Mouse (Mus musculus) cortical plate, adult 2 months (tissue): Measurements from ENCODE around the gene Nrip1. TPM values are rescaled to one million over a fixed set of nuclear protein-coding genes. Genes with fewer than 3 reads are reported as not detected.

Experiments
- H3K27ac ChIP-seq: fragments of 200-500 bp; 2 replicates; pipeline ENCODE4 v1.5.1; 2012; ENCODE audit warnings: low read length, control low read depth, inconsistent platforms; ENCODE audit not compliant: insufficient read depth
- H3K4me1 ChIP-seq: fragments of 200-500 bp; 2 replicates; pipeline ENCODE4 v1.6.1; 2011; ENCODE audit warnings: low read length; ENCODE audit not compliant: control insufficient read depth, insufficient read depth
- H3K4me3 ChIP-seq: fragments of 200-500 bp; 2 replicates; pipeline ENCODE4 v1.5.1; 2011; ENCODE audit warnings: mild to moderate bottlenecking, low read length, control low read depth; ENCODE audit not compliant: insufficient read depth
- CTCF ChIP-seq: fragments of 200-500 bp; IDR thresholded peaks from 2 replicates; pipeline ENCODE4 v1.5.1; 2011; ENCODE audit warnings: mild to moderate bottlenecking, control low read depth, low read length; ENCODE audit not compliant: insufficient read depth; ENCODE audit errors: extremely low read depth
- POLR2A ChIP-seq: fragments of 200-500 bp; IDR thresholded peaks from 2 replicates; pipeline ENCODE4 v1.6.1; 2011; ENCODE audit warnings: mild to moderate bottlenecking, low read length, control low read depth; ENCODE audit not compliant: insufficient read depth; ENCODE audit errors: extremely low read depth
- polyA plus RNA-seq: library from polyadenylated mRNA; depleted of rRNA; stranded (reverse); fragments of >200 nt; gene quantifications from 2 replicates; pipeline ENCODE4 v1.2.3, GENCODE M21; 2012

Gene Nrip1
- polyA plus RNA-seq, 1 experiment, result 7.7 TPM

- Histone ChIP-seq H3K4me3 (no peak overlapping the region), H3K27ac (no peak overlapping the region), H3K4me1 (no peaks in the 10 kb centered on the region)
- TF ChIP-seq POLR2A, result no peak
- no peak for TF ChIP-seq CTCF
These were observed 79.7 kb downstream of the Nrip1 start for GRCm38 (mm10) chr16:76293765-76294463.

DNA sequence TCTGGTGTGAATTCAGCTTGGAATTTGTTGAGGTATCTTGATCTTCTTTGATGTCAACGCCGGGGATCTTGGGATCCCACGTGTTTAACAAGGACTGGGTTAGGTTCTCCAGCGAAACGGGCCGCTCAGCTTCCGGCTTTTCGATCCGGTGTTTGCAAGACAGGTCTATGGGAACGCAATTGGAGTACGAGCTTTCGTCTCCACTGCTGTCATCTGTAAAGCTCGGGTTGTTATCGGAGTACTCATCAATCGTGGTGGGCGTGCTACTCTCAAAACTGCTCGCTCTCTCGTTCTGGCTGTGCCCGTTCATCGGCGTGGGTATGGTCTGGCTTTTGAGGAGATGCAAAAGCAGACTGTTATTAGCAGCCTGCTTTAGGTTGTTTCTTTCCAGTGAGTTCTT lies 80.5 kb downstream of the Nrip1 start:
- TF ChIP-seq CTCF (no peak), POLR2A (no peak)
- no peak overlapping the region for H3K27ac ChIP-seq
- H3K4me3 ChIP-seq, result no peak overlapping the region
- H3K4me1 ChIP-seq, result no peaks in the 10 kb centered on the region

- no peaks in the 10 kb centered on the region for H3K4me1 ChIP-seq
- TF ChIP-seq CTCF (no peak), POLR2A (no peak)
- H3K4me3 ChIP-seq, result no peak overlapping the region
- H3K27ac ChIP-seq, result no peak overlapping the region
These were observed 81.0 kb downstream of the Nrip1 start for GRCm38 (mm10) chr16:76292656-76293055.

GRCm38 (mm10) chr16:76291366-76291765 lies 82.3 kb downstream of the Nrip1 start:
- no peak overlapping the region for H3K4me3 ChIP-seq
- no peaks in the 10 kb centered on the region for H3K4me1 ChIP-seq
- no peak for TF ChIP-seq POLR2A
- no peak for TF ChIP-seq CTCF
- no peak overlapping the region for H3K27ac ChIP-seq

- no peak for TF ChIP-seq CTCF
- TF ChIP-seq POLR2A, result no peak
- Histone ChIP-seq H3K27ac (no peak overlapping the region), H3K4me3 (no peak overlapping the region), H3K4me1 (no peaks in the 10 kb centered on the region)
These were observed 84.1 kb downstream of the Nrip1 start for GRCm38 (mm10) chr16:76289495-76289894.

DNA sequence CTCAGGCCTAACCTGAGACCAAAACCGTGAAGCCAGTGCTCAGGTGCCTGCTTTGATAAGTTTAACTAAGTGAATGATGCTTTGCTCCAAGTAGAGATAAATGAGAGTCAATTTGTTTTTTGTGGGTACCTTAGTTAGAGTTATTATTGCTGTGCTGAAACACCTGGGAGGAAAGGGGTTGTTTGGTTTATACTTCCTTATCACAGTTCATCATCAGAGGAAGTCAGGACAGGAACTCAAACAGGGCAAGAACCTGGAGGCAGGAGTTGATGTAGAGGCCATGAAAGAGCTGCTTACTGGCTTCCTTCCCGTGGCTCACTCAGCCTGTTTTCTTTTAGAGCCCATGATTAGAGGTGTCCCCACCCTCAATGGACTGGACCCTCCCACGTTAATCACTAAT lies 89.8 kb downstream of the Nrip1 start:
- no peak overlapping the region for H3K27ac ChIP-seq
- TF ChIP-seq POLR2A, result no peak
- TF ChIP-seq CTCF, result no peak
- no peak overlapping the region for H3K4me3 ChIP-seq
- no peaks in the 10 kb centered on the region for H3K4me1 ChIP-seq

DNA sequence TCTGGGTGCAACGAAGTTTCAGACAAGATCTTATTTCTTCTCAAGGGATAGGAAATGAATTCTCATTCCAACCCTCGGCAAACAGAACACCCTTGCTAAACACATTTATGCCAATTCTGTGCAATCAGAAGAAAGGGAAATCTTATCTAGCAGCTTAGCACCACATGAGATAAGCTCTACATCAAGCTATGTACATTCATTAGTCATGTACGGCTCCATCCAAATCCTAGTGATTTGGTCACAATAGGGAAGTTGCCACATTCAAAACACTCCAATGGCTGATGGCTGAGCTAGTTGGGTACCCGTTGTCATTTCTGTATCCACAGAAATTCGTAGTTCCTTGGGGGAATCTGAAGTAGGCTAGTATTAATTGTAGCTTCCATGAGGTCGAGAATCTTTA lies 91.8 kb downstream of the Nrip1 start:
- TF ChIP-seq POLR2A (no peak), CTCF (no peak)
- Histone ChIP-seq H3K4me1 (no peaks in the 10 kb centered on the region), H3K27ac (no peak overlapping the region), H3K4me3 (no peak overlapping the region)

DNA sequence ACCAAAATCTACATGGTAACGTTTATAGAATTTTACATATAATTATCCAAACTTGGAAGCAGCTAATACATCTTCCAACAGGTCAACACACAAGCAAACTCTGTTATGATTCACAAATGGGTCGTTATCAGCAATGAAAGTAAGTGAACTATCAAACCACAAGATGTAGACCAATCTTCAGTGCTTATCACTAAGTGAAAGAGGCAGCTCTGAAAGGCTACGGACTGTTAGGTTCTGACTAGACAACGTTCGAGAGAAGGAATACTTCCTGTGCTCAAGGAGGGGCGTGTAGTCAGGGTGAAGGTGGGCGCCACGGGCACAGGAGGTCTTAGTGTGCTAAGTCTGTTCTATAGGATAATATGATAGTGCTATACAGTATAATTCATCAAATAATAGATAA lies 93.3 kb downstream of the Nrip1 start:
- Histone ChIP-seq H3K27ac (no peak overlapping the region), H3K4me1 (no peaks in the 10 kb centered on the region), H3K4me3 (no peak overlapping the region)
- TF ChIP-seq CTCF (no peak), POLR2A (no peak)

DNA sequence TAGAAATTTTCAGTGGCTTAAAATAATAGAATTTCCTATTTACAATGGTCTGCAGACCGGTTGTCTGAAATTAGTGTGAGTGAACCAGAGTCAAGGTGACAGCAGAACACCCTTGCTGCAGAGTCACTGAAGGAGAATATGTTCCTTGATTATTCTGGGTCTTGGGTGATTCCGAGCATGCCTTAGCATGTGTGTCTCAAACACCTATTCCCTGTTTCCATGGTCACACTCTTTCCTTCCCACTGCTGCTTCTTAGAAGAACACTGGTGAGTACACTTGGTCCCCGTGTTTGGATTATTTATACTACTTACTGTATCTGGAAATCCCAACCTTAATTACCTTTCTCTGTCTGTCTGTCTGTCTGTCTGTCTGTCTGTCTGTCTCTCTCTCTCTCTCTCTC lies 97.4 kb downstream of the Nrip1 start:
- no peaks in the 10 kb centered on the region for H3K4me1 ChIP-seq
- H3K4me3 ChIP-seq, result no peak overlapping the region
- H3K27ac ChIP-seq, result no peak overlapping the region
- TF ChIP-seq POLR2A (no peak), CTCF (no peak)

DNA sequence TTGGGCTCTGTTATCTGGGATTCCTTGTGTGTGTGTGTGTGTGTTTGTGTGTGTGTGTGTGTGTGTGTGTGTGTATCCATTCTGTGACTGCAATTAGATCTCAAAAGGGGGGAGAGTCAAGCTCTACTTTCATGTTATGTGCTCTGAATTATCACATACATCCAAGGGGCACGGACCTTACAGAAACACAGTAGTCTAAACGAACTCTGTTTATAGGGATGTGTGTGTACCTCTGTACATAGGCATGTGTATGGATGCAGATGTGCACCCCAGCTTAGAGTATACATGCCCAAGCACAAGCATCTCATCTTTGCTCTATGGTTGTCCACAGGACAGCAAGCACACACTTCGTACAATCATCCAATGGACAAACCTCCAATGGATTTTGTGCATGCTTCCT lies 98.0 kb downstream of the Nrip1 start:
- H3K4me3 ChIP-seq, result no peak overlapping the region
- no peak overlapping the region for H3K27ac ChIP-seq
- no peaks in the 10 kb centered on the region for H3K4me1 ChIP-seq
- TF ChIP-seq CTCF, result no peak
- no peak for TF ChIP-seq POLR2A

GRCm38 (mm10) chr16:76275166-76275565 lies 98.5 kb downstream of the Nrip1 start:
- no peak for TF ChIP-seq POLR2A
- TF ChIP-seq CTCF, result no peak
- no peak overlapping the region for H3K27ac ChIP-seq
- no peak overlapping the region for H3K4me3 ChIP-seq
- no peaks in the 10 kb centered on the region for H3K4me1 ChIP-seq
